Mouse (Mus musculus) neural tube, embryonic 10.5 days (tissue): ENCODE results near the gene Spata2l.
A peak's percentile ranks its signal among the peaks of the same experiment; 100 is the strongest.
"Not testable (repeated sequence)": the region's sequence is repeated elsewhere in the genome, so short reads cannot be mapped to it uniquely, and the experiment has no call there.

Source experiments
- DNase-seq: peaks from one replicate; pipeline ENCODE4 v3.0.0-alpha.2; 2017; ENCODE audit warnings: low spot score; ENCODE audit errors: extremely low spot score

Gene Spata2l

GRCm38 (mm10) chr8:123202288-123202687, 33.7 kb downstream of the Spata2l start:
- DNase-seq = peak; percentile 87

GRCm38 (mm10) chr8:123199864-123200263, 36.2 kb downstream of the Spata2l start:
- DNase-seq = no peak

- not testable (repeated sequence) for DNase-seq
Observed at GRCm38 (mm10) chr8:123197016-123197415, 39.0 kb downstream of the Spata2l start.

GRCm38 (mm10) chr8:123193771-123194170, 42.3 kb downstream of the Spata2l start:
- DNase-seq = no peak

- DNase-seq = no peak
Observed at GRCm38 (mm10) chr8:123191908-123192307, 44.1 kb downstream of the Spata2l start.

- DNase-seq = peak; percentile 71
Observed at GRCm38 (mm10) chr8:123190678-123191077, 45.4 kb downstream of the Spata2l start.

GRCm38 (mm10) chr8:123188841-123189240, 47.2 kb downstream of the Spata2l start:
- DNase-seq = no peak

GRCm38 (mm10) chr8:123188006-123188405, 48.0 kb downstream of the Spata2l start:
- DNase-seq = no peak

GRCm38 (mm10) chr8:123185566-123186409, 50.2 kb downstream of the Spata2l start, which contains the start of gene Dpep1:
Dpep1 (plus strand) TSS chr8:123186242.
- DNase-seq = peak; percentile 44

- peak; percentile 49 for DNase-seq
Observed at GRCm38 (mm10) chr8:123181391-123181790, 54.6 kb downstream of the Spata2l start.
